8 mouse cellular contexts compared by ENCODE assay signal in genomic region chr6:128845319-128845979, GRCm38 (mm10). TPM values are rescaled to one million over a fixed set of nuclear protein-coding genes. Genes with fewer than 3 reads are reported as not detected.
A peak's percentile ranks its signal among the peaks of the same experiment; 100 is the strongest.
DNase-seq lines count a peak whose midpoint lies in the region; ATAC-seq lines count a peak whose summit lies in the region.

No protein-coding gene starts in this region.

- H3K9ac ChIP-seq in embryonic facial prominence, embryonic 14.5 days (ENCODE audit: low read depth, low read length) = no peak overlapping the region
- H3K9ac ChIP-seq in heart, embryonic 14.5 days (ENCODE audit: low read length) = no peak overlapping the region
- peak overlapping the region; percentile 15; the same call in 1 of the 2 replicates for H3K9ac ChIP-seq in liver, embryonic 15.5 days
- H3K9ac ChIP-seq in neural tube, embryonic 12.5 days = no peak overlapping the region

- no peaks in the 10 kb centered on the region for H3K9me3 ChIP-seq in embryonic facial prominence, embryonic 14.5 days (ENCODE audit: control insufficient read depth, low read length)
- H3K9me3 ChIP-seq in heart, embryonic 14.5 days (ENCODE audit: control insufficient read depth, low read length) = no peaks in the 10 kb centered on the region
- no peaks in the 10 kb centered on the region for H3K9me3 ChIP-seq in liver, embryonic 15.5 days (replicated peaks)
- H3K9me3 ChIP-seq in neural tube, embryonic 12.5 days = no peaks in the 10 kb centered on the region

- peaks cover 6% of the 10 kb centered on the region; the same call in 1 of the 2 replicates for H3K4me1 ChIP-seq in embryonic facial prominence, embryonic 14.5 days (ENCODE audit: control insufficient read depth, insufficient read depth, low read length)
- H3K4me1 ChIP-seq in heart, embryonic 14.5 days (ENCODE audit: control insufficient read depth in 2 of 2, insufficient read depth in 2 of 2, low read length in 2 of 2) = peaks cover 2 to 15% of the 10 kb centered on the region in 2 experiments; a peak in 3 of 4 replicates
- peaks cover 42% of the 10 kb centered on the region for H3K4me1 ChIP-seq in liver, embryonic 15.5 days (replicated peaks)
- H3K4me1 ChIP-seq in neural tube, embryonic 12.5 days = 0 out of 2 replicates have a peak, but pooled peaks cover 5% of the 10 kb centered on the region

- H3K4me2 ChIP-seq in embryonic facial prominence, embryonic 14.5 days (ENCODE audit: low read depth, low read length) = peak overlapping the region; percentile 18
- H3K4me2 ChIP-seq in heart, embryonic 14.5 days (ENCODE audit: low read length) = peak overlapping the region; percentile 44
- peak overlapping the region; percentile 51 for H3K4me2 ChIP-seq in liver, embryonic 15.5 days
- H3K4me2 ChIP-seq in neural tube, embryonic 12.5 days (replicated peaks) = peak overlapping the region; percentile 27; the same call in 1 of the 2 replicates

- H3K36me3 ChIP-seq in embryonic facial prominence, embryonic 14.5 days (ENCODE audit: control insufficient read depth, insufficient read depth, low read length) = no peaks in the 10 kb centered on the region
- H3K36me3 ChIP-seq in heart, embryonic 14.5 days (ENCODE audit: control insufficient read depth, insufficient read depth, low read length) = no peaks in the 10 kb centered on the region
- no peaks in the 10 kb centered on the region for H3K36me3 ChIP-seq in liver, embryonic 15.5 days (replicated peaks)
- H3K36me3 ChIP-seq in neural tube, embryonic 12.5 days = no peaks in the 10 kb centered on the region

- peak; percentile 83 for DNase-seq in adrenal gland, postnatal 25 days
- DNase-seq in embryonic facial prominence, embryonic 14.5 days (ENCODE audit: low spot score) = peak; percentile 85
- DNase-seq in kidney, postnatal 25 days = peak; percentile 91 to 92
- peak; percentile 92 for DNase-seq in testis, postnatal 10 days (ENCODE audit: low spot score)

- 27% methylated on average over 7 of the region's 7 CpGs for WGBS in embryonic facial prominence, embryonic 14.5 days
- 31% methylated on average over 7 of the region's 7 CpGs for WGBS in heart, embryonic 14.5 days
- 15% methylated on average over 7 of the region's 7 CpGs for WGBS in liver, embryonic 15.5 days (ENCODE audit: insufficient replicate concordance)
- 31% methylated on average over 7 of the region's 7 CpGs for WGBS in neural tube, embryonic 12.5 days

- peak; percentile 22 for ATAC-seq in CD4-positive, CD25-positive, alpha-beta regulatory T cell, adult 4 months
- ATAC-seq in embryonic facial prominence, embryonic 14.5 days (ENCODE audit: low read depth) = no peak
- no peak for ATAC-seq in heart, embryonic 14.5 days (ENCODE audit: insufficient number of reproducible peaks, insufficient read depth, low FRiP score, low read depth)
- peak; percentile 28 for ATAC-seq in liver, embryonic 15.5 days (ENCODE audit: insufficient read depth)
- no peak for ATAC-seq in neural tube, embryonic 12.5 days (ENCODE audit: low FRiP score, low read depth)

- no peak overlapping the region for H3K4me3 ChIP-seq in embryonic facial prominence, embryonic 14.5 days (ENCODE audit: low read depth, low read length)
- 0 out of 4 replicates have a peak overlapping the region, but pooled peaks of 1 of the 2 experiments have one; percentile 19 for H3K4me3 ChIP-seq in heart, embryonic 14.5 days (ENCODE audit: control insufficient read depth in 1 of 2, insufficient read depth in 1 of 2, low read depth in 1 of 2, low read length in 2 of 2)
- peak overlapping the region; percentile 15 for H3K4me3 ChIP-seq in liver, embryonic 15.5 days (replicated peaks)
- no peak overlapping the region for H3K4me3 ChIP-seq in neural tube, embryonic 12.5 days

- H3K27ac ChIP-seq in embryonic facial prominence, embryonic 14.5 days (replicated peaks; ENCODE audit: low read depth, low read length) = no peak overlapping the region
- no peak overlapping the region for H3K27ac ChIP-seq in heart, embryonic 14.5 days (replicated peaks in 1 of 2; ENCODE audit: control insufficient read depth in 1 of 2, insufficient read depth in 1 of 2, low read depth in 2 of 2, low read length in 2 of 2)
- peak overlapping the region; percentile 69; the same call in 1 of the 2 replicates for H3K27ac ChIP-seq in liver, embryonic 15.5 days (replicated peaks)
- H3K27ac ChIP-seq in neural tube, embryonic 12.5 days = no peak overlapping the region

- H3K27me3 ChIP-seq in embryonic facial prominence, embryonic 14.5 days (replicated peaks; ENCODE audit: control insufficient read depth, insufficient read depth, low read length) = no peaks in the 10 kb centered on the region
- H3K27me3 ChIP-seq in heart, embryonic 14.5 days (ENCODE audit: control insufficient read depth, insufficient read depth, low read length) = no peaks in the 10 kb centered on the region
- no peaks in the 10 kb centered on the region for H3K27me3 ChIP-seq in liver, embryonic 15.5 days
- H3K27me3 ChIP-seq in neural tube, embryonic 12.5 days (replicated peaks) = no peaks in the 10 kb centered on the region

RNA-seq across cellular contexts. Expression of gene Klrb1b, which starts 19.3 kb away (rescaled TPM):
- polyA plus RNA-seq in CD4-positive, CD25-positive, alpha-beta regulatory T cell, adult 4 months (2017; shearing (Covaris generic)) = not detected
- not detected in 2 replicates for total RNA-seq in adrenal gland, postnatal 25 days (2021)
- 0.39 TPM in 1 of 2 replicates, not detected in the other for polyA plus RNA-seq in embryonic facial prominence, embryonic 14.5 days (2014; fragmentation: Nextera tagmentation; extraction: Ambion mirVana)
- not detected in 2 replicates for polyA plus RNA-seq in heart, embryonic 14.5 days (2014; fragmentation: Nextera tagmentation; extraction: Ambion mirVana)
- polyA plus RNA-seq in liver, embryonic 15.5 days (2015; fragmentation: Nextera tagmentation; extraction: Ambion mirVana) = 0.18 and 0.23 TPM in 2 replicates
- not detected in 2 replicates for polyA plus RNA-seq in neural tube, embryonic 12.5 days (2016; fragmentation: Nextera tagmentation; extraction: Ambion mirVana)

RNA-seq across cellular contexts. Expression of gene Gm44511, which starts 19.3 kb away (rescaled TPM):
- polyA plus RNA-seq in CD4-positive, CD25-positive, alpha-beta regulatory T cell, adult 4 months (2017; shearing (Covaris generic)) = not detected
- total RNA-seq in adrenal gland, postnatal 25 days (2021) = not detected in 2 replicates
- polyA plus RNA-seq in embryonic facial prominence, embryonic 14.5 days (2014; fragmentation: Nextera tagmentation; extraction: Ambion mirVana) = 0.42 TPM in 1 of 2 replicates, not detected in the other
- polyA plus RNA-seq in heart, embryonic 14.5 days (2014; fragmentation: Nextera tagmentation; extraction: Ambion mirVana) = not detected in 2 replicates
- polyA plus RNA-seq in liver, embryonic 15.5 days (2015; fragmentation: Nextera tagmentation; extraction: Ambion mirVana) = not detected in 2 replicates
- polyA plus RNA-seq in neural tube, embryonic 12.5 days (2016; fragmentation: Nextera tagmentation; extraction: Ambion mirVana) = not detected in 2 replicates

RNA-seq across cellular contexts. Expression of gene Clec2i, which starts 41.9 kb away (rescaled TPM):
- 100 to 1,000 TPM in 1 of 2 experiments, 10 to 100 TPM in 1; 98.3 to 104 TPM for polyA plus RNA-seq in CD4-positive, CD25-positive, alpha-beta regulatory T cell, adult 4 months (2017; shearing (Covaris generic))
- not detected in 2 replicates for total RNA-seq in adrenal gland, postnatal 25 days (2021)
- polyA plus RNA-seq in embryonic facial prominence, embryonic 14.5 days (2014; fragmentation: Nextera tagmentation; extraction: Ambion mirVana) = not detected in 2 replicates
- polyA plus RNA-seq in heart, embryonic 14.5 days (2014; fragmentation: Nextera tagmentation; extraction: Ambion mirVana) = 0.08 TPM in 1 of 2 replicates, not detected in the other
- polyA plus RNA-seq in liver, embryonic 15.5 days (2015; fragmentation: Nextera tagmentation; extraction: Ambion mirVana) = 0.17 and 0.25 TPM in 2 replicates
- polyA plus RNA-seq in neural tube, embryonic 12.5 days (2016; fragmentation: Nextera tagmentation; extraction: Ambion mirVana) = not detected in 2 replicates

RNA-seq across cellular contexts. Expression of gene BC035044, which starts 45.5 kb away (rescaled TPM):
- 1 to 10 TPM; 2.1 to 3.6 TPM for polyA plus RNA-seq in CD4-positive, CD25-positive, alpha-beta regulatory T cell, adult 4 months (2017; shearing (Covaris generic))
- 0.18 TPM in 1 of 2 replicates, not detected in the other for total RNA-seq in adrenal gland, postnatal 25 days (2021)
- 0.56 and 1.1 TPM in 2 replicates for polyA plus RNA-seq in embryonic facial prominence, embryonic 14.5 days (2014; fragmentation: Nextera tagmentation; extraction: Ambion mirVana)
- 0.34 TPM in 1 of 2 replicates, not detected in the other for polyA plus RNA-seq in heart, embryonic 14.5 days (2014; fragmentation: Nextera tagmentation; extraction: Ambion mirVana)
- 5.8 and 6.9 TPM in 2 replicates for polyA plus RNA-seq in liver, embryonic 15.5 days (2015; fragmentation: Nextera tagmentation; extraction: Ambion mirVana)
- 0.80 and 1.1 TPM in 2 replicates for polyA plus RNA-seq in neural tube, embryonic 12.5 days (2016; fragmentation: Nextera tagmentation; extraction: Ambion mirVana)

RNA-seq across cellular contexts. Expression of gene Klrb1c, which starts 56.4 kb away (rescaled TPM):
- 1 to 10 TPM; 2.5 to 3.5 TPM for polyA plus RNA-seq in CD4-positive, CD25-positive, alpha-beta regulatory T cell, adult 4 months (2017; shearing (Covaris generic))
- not detected in 2 replicates for total RNA-seq in adrenal gland, postnatal 25 days (2021)
- polyA plus RNA-seq in embryonic facial prominence, embryonic 14.5 days (2014; fragmentation: Nextera tagmentation; extraction: Ambion mirVana) = 0.14 TPM in 1 of 2 replicates, not detected in the other
- polyA plus RNA-seq in heart, embryonic 14.5 days (2014; fragmentation: Nextera tagmentation; extraction: Ambion mirVana) = not detected in 2 replicates
- 0.25 and 0.37 TPM in 2 replicates for polyA plus RNA-seq in liver, embryonic 15.5 days (2015; fragmentation: Nextera tagmentation; extraction: Ambion mirVana)
- polyA plus RNA-seq in neural tube, embryonic 12.5 days (2016; fragmentation: Nextera tagmentation; extraction: Ambion mirVana) = 0.11 TPM in 1 of 2 replicates, not detected in the other

Comparison
In these comparisons a context has a peak if more than half of its experiments do, and no peak if none do; other contexts are left out.
1. ATAC-seq: peak in CD4-positive, CD25-positive, alpha-beta regulatory T cell, adult 4 months (single experiment) and liver, embryonic 15.5 days (single experiment); none in embryonic facial prominence, embryonic 14.5 days (single experiment), heart, embryonic 14.5 days (single experiment) and neural tube, embryonic 12.5 days (single experiment).
2. RNA of gene Clec2i, which starts 41.9 kb away (polyA plus RNA-seq): 98.3 to 104 TPM in CD4-positive, CD25-positive, alpha-beta regulatory T cell, adult 4 months; 0.17 to 0.25 TPM in liver, embryonic 15.5 days, 0.08 TPM in heart, embryonic 14.5 days, not detected in embryonic facial prominence, embryonic 14.5 days and not detected in neural tube, embryonic 12.5 days; every median in the first group is over 10 times any median in the second.
3. Peak in every context shown above with its lines, with median percentiles within 50 percentile points of each other: DNase-seq and H3K4me2 ChIP-seq.